Mouse (Mus musculus): ENCODE measurements around the gene Xirp1.
A peak's percentile ranks its signal among the peaks of the same experiment; 100 is the strongest.

Gene Xirp1

DNA sequence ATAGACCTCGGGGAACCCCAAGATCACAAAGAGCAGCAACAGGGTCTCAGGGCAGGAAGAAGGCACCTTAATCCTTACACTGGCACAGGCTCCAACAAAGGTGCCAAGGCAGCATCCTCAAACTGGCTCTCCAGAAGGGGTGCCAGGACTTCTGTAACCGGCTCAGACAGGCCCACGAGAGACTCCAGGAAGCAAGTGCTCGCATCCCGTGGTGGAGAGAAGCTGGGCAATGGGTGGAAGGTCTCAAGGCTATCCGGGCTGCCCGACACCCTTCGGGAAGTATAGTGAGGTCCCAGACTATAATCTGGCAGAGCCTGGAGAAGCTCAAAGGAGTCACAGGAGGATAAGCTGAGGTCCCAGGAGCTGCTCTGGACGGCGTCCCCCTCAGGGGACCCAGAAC, 51.2 kb downstream of the Xirp1 start:
- DNase-seq (ENCODE audit: low read depth, low spot score), result no peak

GRCm38 (mm10) chr9:119970763-119971656, 52.4 kb downstream of the Xirp1 start:
- DNase-seq (ENCODE audit: low read depth, low spot score), result no peak

GRCm38 (mm10) chr9:119970221-119970620, 53.2 kb downstream of the Xirp1 start:
- DNase-seq (ENCODE audit: low read depth, low spot score), result peak; percentile 56

GRCm38 (mm10) chr9:119969811-119970210, 53.6 kb downstream of the Xirp1 start:
- DNase-seq (ENCODE audit: low read depth, low spot score), result no peak

DNA sequence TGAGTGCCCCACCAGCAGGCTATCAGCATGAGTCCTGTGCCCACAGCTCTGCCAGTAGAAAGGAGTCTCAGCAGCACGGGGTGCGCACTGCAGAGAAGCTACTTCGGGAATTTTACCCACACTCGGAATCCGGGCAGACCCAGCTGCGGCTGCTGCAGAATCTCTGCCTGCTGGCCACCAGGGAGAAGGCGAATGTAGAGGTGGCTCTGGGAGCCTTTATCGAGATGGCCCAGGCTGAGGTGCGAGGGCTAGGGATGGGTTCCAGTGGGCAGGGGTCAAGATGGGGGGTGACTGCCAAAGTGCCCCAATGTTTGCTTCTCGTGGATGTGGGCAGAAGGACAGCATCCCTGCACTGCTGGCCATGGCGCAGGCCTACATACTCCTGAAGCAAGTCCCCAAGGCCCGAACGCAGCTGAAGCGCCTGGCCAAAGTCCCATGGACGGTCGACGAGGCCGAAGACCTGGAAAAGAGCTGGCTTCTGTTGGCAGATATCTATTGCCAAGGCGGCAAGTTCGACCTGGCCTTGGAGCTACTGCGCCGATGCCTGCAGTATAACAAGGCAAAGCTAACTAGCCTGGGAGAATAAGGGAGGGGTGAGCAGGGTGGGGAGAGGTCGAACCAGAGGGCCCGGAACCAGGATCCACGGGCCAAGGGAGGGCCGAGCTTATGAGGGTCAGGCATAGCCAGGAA, 57.0 kb downstream of the Xirp1 start:
- no peak for DNase-seq (ENCODE audit: low read depth, low spot score)

DNA sequence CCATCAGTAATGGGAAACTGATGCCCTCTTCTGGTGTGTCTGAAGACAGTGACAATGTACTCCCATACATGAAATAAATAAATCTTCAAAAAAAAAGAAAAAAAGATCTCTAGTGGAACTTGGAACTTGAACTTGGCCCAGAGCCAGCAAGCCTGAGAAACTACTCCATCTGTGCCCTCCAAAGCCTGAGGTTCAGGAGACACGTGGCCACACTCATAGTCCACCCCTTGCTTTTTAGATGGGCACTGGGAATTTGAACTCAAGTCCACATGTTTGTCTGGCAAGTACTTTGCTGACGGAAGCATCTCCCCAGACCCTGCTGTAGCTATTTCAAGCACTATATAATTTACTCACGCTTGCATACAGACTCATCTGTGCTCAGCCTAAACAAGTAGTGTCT, 58.2 kb downstream of the Xirp1 start:
- no peak for DNase-seq (ENCODE audit: low read depth, low spot score)

- DNase-seq (ENCODE audit: low read depth, low spot score), result no peak
These were observed 59.2 kb downstream of the Xirp1 start for GRCm38 (mm10) chr9:119964206-119964605.

Data from A20 (cell line).